In the genomic region with DNA sequence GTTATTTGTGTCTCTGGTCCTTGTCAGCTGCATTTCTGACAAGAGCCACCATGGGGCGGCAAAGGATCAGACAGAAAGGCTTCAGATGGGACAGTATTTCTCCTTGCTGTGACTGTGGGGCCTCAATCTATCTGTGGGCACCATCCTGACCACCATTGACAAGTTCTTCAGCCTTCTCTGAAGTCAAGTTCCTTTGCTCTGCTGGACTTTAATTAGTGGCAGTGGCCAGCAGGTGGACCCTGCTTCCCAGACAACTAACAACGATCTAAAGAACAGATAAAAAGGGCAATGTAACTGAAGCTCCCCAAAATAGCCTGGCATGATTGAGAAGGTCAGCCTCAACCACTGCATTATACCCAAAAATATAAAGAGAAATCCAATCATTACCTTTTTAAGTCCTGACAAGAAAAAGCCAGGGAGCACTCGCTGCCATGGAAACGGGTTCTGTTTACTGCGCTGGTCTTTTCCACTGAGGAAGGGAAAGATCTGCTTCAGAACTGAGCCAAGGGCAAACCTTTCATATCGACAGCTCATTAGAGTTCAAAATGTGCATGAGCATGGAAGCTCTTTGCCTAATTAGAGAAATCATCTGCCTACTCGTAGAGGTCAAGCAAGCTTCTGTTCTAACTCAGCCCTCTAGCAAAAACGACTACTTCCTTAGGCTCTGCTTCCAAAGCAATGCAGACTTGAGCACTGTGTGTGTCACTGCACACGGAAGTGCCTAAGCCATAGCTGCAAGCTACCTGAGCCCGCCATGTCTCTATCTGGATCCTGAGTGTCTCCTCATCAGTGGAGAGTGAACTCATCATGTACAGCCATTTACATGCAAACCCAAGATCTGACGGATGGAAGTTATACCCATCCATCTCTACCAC, we compare ENCODE assay signal across 10 mouse cellular contexts.
DNase-seq lines count a peak whose midpoint lies in the region; ATAC-seq and TF ChIP-seq lines count a peak whose summit lies in the region.
"Had no signal": no experiment of that assay in that cellular context is flagged by ENCODE, and none has a peak within 500 bp of the region (broad histone marks: within the 10 kb centered on the region; RNA-seq: fewer than 3 reads in every experiment).

No protein-coding gene starts in this region.

- H3K9me3 ChIP-seq in heart, embryonic 12.5 days (replicated peaks): no peaks in the 10 kb centered on the region
- H3K9me3 ChIP-seq in CH12.LX (replicated peaks; ENCODE audit: low read length): no peaks in the 10 kb centered on the region
- H3K9me3 ChIP-seq in midbrain, embryonic 12.5 days: no peaks in the 10 kb centered on the region
- H3K9me3 ChIP-seq: limb, embryonic 12.5 days had no signal

- no peak for TF ChIP-seq EP300 in heart, adult 2 months (IDR thresholded peaks at IDR 0.05; ENCODE audit: insufficient read depth, low read depth, low read length)
- no peak for TF ChIP-seq EP300 in CH12.LX (IDR thresholded peaks at IDR 0.05; ENCODE audit: low read length)

- no peak overlapping the region for H3K4me2 ChIP-seq in heart, embryonic 12.5 days
- H3K4me2 ChIP-seq in CH12.LX (ENCODE audit: insufficient read depth, low read depth, poor library complexity, severe bottlenecking): no peak overlapping the region
- H3K4me2 ChIP-seq in midbrain, embryonic 12.5 days (replicated peaks): no peak overlapping the region
- H3K4me2 ChIP-seq: limb, embryonic 12.5 days had no signal

- peak; percentile 66 for TF ChIP-seq CTCF in heart, adult 2 months (IDR thresholded peaks at IDR 0.05)
- TF ChIP-seq CTCF in CH12.LX (conservative IDR thresholded peaks at IDR 0.05 in 1 of 2, IDR thresholded peaks at IDR 0.05 in 1 of 2; ENCODE audit: low read depth in 2 of 2, low read length in 2 of 2): peak; percentile 52 to 76
- peak; percentile 68 for TF ChIP-seq CTCF in cerebellum, adult 2 months (IDR thresholded peaks at IDR 0.05; ENCODE audit: borderline replicate concordance, insufficient read depth, low read depth, low read length)

- dilution Hi-C loops in CH12.LX (cut with MboI; ENCODE audit: extremely low pct_ligation_motif_present, extremely low pct_unique_long_range_greater_than_20kb, low sequenced_read_pairs): no loop called here

- no peak overlapping the region for H3K4me3 ChIP-seq in heart, adult 2 months
- H3K4me3 ChIP-seq in heart, embryonic 12.5 days: no peak overlapping the region
- H3K4me3 ChIP-seq in CH12.LX (replicated peaks in 1 of 3; ENCODE audit: low read depth in 2 of 3, low read length in 2 of 3, poor library complexity in 1 of 3): no peak overlapping the region
- no peak overlapping the region for H3K4me3 ChIP-seq in cerebellum, adult 2 months (replicated peaks; ENCODE audit: insufficient read depth, low read depth, low read length)
- no peak overlapping the region for H3K4me3 ChIP-seq in midbrain, embryonic 12.5 days
- H3K4me3 ChIP-seq: erythroblast, embryonic 14.5 days; limb, embryonic 12.5 days had no signal

- TF ChIP-seq RAD21 in CH12.LX (IDR thresholded peaks at IDR 0.05; ENCODE audit: low read depth, low read length): peak; percentile 79

- no peak for ATAC-seq in heart, embryonic 12.5 days (ENCODE audit: insufficient number of reproducible peaks, low FRiP score)
- ATAC-seq in midbrain, embryonic 12.5 days (ENCODE audit: low FRiP score, low read depth): peak; percentile 65; the same call in 1 of the 2 replicates

- in situ Hi-C loops in CH12.LX (cut with MboI; ENCODE audit: low pct_ligation_motif_present, low pct_unique_long_range_greater_than_20kb, low sequenced_read_pairs): no loop called here

- WGBS in heart, adult 2 months: 68% methylated on average over 11 of the region's 11 CpGs
- 74% methylated on average over 11 of the region's 11 CpGs for WGBS in heart, embryonic 12.5 days
- WGBS in cerebellum, adult 2 months: 74% methylated on average over 11 of the region's 11 CpGs
- 78% methylated on average over 11 of the region's 11 CpGs for WGBS in midbrain, embryonic 12.5 days

- no peaks in the 10 kb centered on the region for H3K79me2 ChIP-seq in heart, adult 2 months (replicated peaks; ENCODE audit: control insufficient read depth, insufficient read depth, low read length)
- no peaks in the 10 kb centered on the region for H3K79me2 ChIP-seq in CH12.LX (replicated peaks; ENCODE audit: control insufficient read depth, extremely low read depth, insufficient read depth, poor library complexity, severe bottlenecking)

- no peaks in the 10 kb centered on the region for H3K4me1 ChIP-seq in heart, adult 2 months (ENCODE audit: control insufficient read depth, insufficient read depth, low read length)
- H3K4me1 ChIP-seq in heart, embryonic 12.5 days (replicated peaks): peaks cover 12% of the 10 kb centered on the region; the same call in 1 of the 2 replicates
- peaks cover 2 to 7% of the 10 kb centered on the region in 2 experiments; a peak in 3 of 4 replicates for H3K4me1 ChIP-seq in CH12.LX (ENCODE audit: control insufficient read depth in 1 of 2, insufficient read depth in 2 of 2)
- no peaks in the 10 kb centered on the region for H3K4me1 ChIP-seq in cerebellum, adult 2 months (ENCODE audit: control insufficient read depth, insufficient read depth, low read length)
- H3K4me1 ChIP-seq in midbrain, embryonic 12.5 days: no peaks in the 10 kb centered on the region
- H3K4me1 ChIP-seq: limb, embryonic 12.5 days had no signal

- DNase-seq in heart, adult 2 months: peak in 1 of 2 experiments; percentile 20
- peak; percentile 53 for DNase-seq in CH12.LX (ENCODE audit: extremely low read depth)
- DNase-seq in cerebellum, adult 2 months: peak; percentile 29 to 46
- DNase-seq in frontal cortex, postnatal 25 days (ENCODE audit: low spot score in 2 of 2): peak; percentile 16 to 26
- no peak for DNase-seq in urinary bladder, postnatal 36 days (ENCODE audit: low spot score in 2 of 2)
- no peak for DNase-seq in thymus, postnatal 14 days

- intact Hi-C loops in heart, adult 2 months (cut with DNase I): loop anchor here (1.0 kb wide), 1 partner anchor 574 kb away; no protein-coding TSS in a partner anchor

- no peaks in the 10 kb centered on the region for H3K36me3 ChIP-seq in heart, adult 2 months (ENCODE audit: control insufficient read depth, insufficient read depth, low read length)
- H3K36me3 ChIP-seq in heart, embryonic 12.5 days: no peaks in the 10 kb centered on the region
- no peaks in the 10 kb centered on the region for H3K36me3 ChIP-seq in CH12.LX (replicated peaks in 1 of 2; ENCODE audit: control insufficient read depth in 1 of 2, insufficient read depth in 1 of 2, low read length in 1 of 2)
- no peaks in the 10 kb centered on the region for H3K36me3 ChIP-seq in midbrain, embryonic 12.5 days
- H3K36me3 ChIP-seq: limb, embryonic 12.5 days had no signal

- H3K9ac ChIP-seq in heart, adult 2 months (ENCODE audit: low read depth, low read length): no peak overlapping the region
- no peak overlapping the region for H3K9ac ChIP-seq in heart, embryonic 12.5 days
- H3K9ac ChIP-seq in CH12.LX (ENCODE audit: insufficient read depth, low read depth): no peak overlapping the region
- H3K9ac ChIP-seq in midbrain, embryonic 12.5 days (replicated peaks): no peak overlapping the region
- H3K9ac ChIP-seq: limb, embryonic 12.5 days had no signal

- H3K27me3 ChIP-seq in heart, adult 2 months (ENCODE audit: control insufficient read depth, insufficient read depth, low read length): 0 out of 2 replicates have a peak, but pooled peaks cover 2% of the 10 kb centered on the region
- H3K27me3 ChIP-seq in heart, embryonic 12.5 days (replicated peaks): no peaks in the 10 kb centered on the region
- no peaks in the 10 kb centered on the region for H3K27me3 ChIP-seq in CH12.LX (replicated peaks)
- no peaks in the 10 kb centered on the region for H3K27me3 ChIP-seq in cerebellum, adult 2 months (ENCODE audit: control insufficient read depth, insufficient read depth, low read length)
- no peaks in the 10 kb centered on the region for H3K27me3 ChIP-seq in midbrain, embryonic 12.5 days
- H3K27me3 ChIP-seq: limb, embryonic 12.5 days had no signal

- H3K27ac ChIP-seq in heart, adult 2 months: no peak overlapping the region
- no peak overlapping the region for H3K27ac ChIP-seq in heart, embryonic 12.5 days (ENCODE audit: poor library complexity, severe bottlenecking)
- no peak overlapping the region for H3K27ac ChIP-seq in CH12.LX (ENCODE audit: insufficient read depth, low read depth)
- H3K27ac ChIP-seq in cerebellum, adult 2 months (ENCODE audit: insufficient read depth, low read length): no peak overlapping the region
- H3K27ac ChIP-seq in midbrain, embryonic 12.5 days (replicated peaks): no peak overlapping the region
- H3K27ac ChIP-seq: limb, embryonic 12.5 days had no signal

- no peak for TF ChIP-seq POLR2A in heart, adult 2 months (IDR thresholded peaks at IDR 0.05; ENCODE audit: insufficient read depth, low read depth, low read length)
- no peak for TF ChIP-seq POLR2A in CH12.LX (IDR thresholded peaks at IDR 0.05; ENCODE audit: low read depth, low read length)
- TF ChIP-seq POLR2A in cerebellum, adult 2 months (IDR thresholded peaks at IDR 0.05; ENCODE audit: borderline replicate concordance, insufficient read depth, low read length): no peak

TF ChIP-seq in CH12.LX, 34 proteins besides CTCF, POLR2A, EP300 and RAD21:
- TF ChIP-seq MAX (IDR thresholded peaks at IDR 0.05; ENCODE audit: low read length) (no peak), SMC3 (IDR thresholded peaks at IDR 0.05; ENCODE audit: low read depth, low read length) (peak; percentile 83)

Comparison
In these comparisons a context has a peak if more than half of its experiments do, and no peak if none do; other contexts are left out.
1. DNase-seq: peak in CH12.LX (single experiment), cerebellum, adult 2 months (2 of 2) and frontal cortex, postnatal 25 days (2 of 2); none in urinary bladder, postnatal 36 days (0 of 2) and thymus, postnatal 14 days (single experiment).
2. Peak in every context shown above with its lines, with median percentiles within 50 percentile points of each other: CTCF ChIP-seq.